Mouse (Mus musculus): Measurements from ENCODE around the gene Rasa4.
"Not testable (repeated sequence)": the region's sequence is repeated elsewhere in the genome, so short reads cannot be mapped to it uniquely, and the experiment has no call there.

Gene Rasa4

DNA sequence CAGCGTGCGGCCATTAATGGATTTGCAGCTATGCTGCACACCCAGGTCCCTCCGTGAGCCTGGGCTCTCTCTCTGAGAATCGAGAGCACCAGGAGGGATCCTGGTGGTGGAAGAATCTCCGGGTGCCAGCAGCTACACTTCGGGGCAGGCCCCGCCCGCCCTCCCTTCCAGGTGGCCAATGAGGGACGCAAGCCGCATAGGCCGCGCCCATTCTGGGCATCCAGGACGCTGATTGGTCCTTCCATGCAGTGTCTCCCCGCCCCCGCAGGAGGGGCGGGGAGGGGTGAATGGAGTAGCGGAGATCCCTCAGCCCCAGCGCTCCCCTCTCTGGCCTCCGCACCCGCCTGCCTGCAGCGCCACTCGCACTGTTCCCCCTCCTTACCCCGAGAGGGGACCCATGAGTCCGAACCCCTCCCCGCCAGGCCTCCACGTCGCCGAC, at the start of gene Rasa4:
TSS of gene Rasa4 (plus strand) at position 248 of the 439 bp plus-strand sequence.
- peak; percentile 79 for DNase-seq (ENCODE audit: low spot score)

DNA sequence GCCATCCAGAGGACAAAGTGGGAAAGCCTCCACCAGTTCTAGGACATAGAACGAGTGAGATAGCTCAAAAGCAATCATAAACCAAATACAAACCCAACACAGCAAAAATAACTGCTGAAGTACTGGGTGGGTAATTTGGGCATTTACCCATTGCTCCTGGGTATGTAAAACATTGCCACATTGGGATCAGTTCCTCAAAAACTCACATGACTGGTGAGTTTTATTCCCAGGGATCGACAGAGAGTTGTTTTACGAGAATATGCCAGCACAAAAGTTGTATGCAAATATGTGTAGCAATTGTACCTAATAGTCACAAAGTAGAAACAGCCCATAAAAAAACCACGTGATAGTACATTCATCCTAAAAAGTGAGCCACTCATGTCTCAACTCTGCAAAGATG, 48.8 kb upstream of the Rasa4 start:
- no peak for DNase-seq (ENCODE audit: low spot score)

DNA sequence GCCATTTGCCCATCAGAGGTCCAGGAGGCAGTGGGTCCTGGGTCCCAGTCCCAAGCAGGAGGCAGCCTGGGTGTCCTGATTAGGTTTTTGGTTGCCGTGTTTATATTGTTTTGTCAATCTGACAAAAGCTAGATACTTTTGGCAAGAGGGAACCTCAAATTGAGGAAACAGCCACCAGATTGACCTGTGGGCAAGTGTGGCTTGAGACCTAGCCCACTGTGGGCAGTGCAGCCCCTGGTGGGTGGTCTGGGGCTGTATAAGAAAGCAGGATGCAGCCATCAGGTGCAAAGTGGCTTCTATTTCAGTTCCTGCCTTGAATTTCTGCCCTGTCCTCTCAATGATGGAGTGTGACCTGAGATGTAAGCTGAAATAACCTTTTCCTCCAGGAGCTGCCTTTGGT, 48.4 kb upstream of the Rasa4 start:
- DNase-seq (ENCODE audit: low spot score), result no peak

DNA sequence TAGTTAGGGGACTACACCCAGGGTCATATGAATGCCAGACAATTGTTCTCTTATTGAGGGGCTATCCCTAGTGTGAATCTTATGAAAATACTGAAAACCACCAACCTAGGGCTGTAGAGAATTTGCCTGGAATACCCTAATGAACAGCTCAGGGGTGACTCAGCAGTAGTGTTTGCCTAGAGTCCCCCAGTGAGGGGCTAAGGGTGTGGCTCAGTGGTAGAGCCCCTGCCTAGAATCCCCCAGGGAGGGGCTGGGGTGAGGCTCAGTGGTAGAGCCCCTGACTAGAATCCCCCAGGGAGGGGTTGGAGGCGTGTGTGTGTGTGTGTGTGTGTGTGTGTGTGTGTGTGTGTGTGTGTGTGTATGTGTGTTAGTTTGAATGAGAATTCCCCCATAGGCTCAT, 47.0 kb upstream of the Rasa4 start:
- DNase-seq (ENCODE audit: low spot score), result no peak

DNA sequence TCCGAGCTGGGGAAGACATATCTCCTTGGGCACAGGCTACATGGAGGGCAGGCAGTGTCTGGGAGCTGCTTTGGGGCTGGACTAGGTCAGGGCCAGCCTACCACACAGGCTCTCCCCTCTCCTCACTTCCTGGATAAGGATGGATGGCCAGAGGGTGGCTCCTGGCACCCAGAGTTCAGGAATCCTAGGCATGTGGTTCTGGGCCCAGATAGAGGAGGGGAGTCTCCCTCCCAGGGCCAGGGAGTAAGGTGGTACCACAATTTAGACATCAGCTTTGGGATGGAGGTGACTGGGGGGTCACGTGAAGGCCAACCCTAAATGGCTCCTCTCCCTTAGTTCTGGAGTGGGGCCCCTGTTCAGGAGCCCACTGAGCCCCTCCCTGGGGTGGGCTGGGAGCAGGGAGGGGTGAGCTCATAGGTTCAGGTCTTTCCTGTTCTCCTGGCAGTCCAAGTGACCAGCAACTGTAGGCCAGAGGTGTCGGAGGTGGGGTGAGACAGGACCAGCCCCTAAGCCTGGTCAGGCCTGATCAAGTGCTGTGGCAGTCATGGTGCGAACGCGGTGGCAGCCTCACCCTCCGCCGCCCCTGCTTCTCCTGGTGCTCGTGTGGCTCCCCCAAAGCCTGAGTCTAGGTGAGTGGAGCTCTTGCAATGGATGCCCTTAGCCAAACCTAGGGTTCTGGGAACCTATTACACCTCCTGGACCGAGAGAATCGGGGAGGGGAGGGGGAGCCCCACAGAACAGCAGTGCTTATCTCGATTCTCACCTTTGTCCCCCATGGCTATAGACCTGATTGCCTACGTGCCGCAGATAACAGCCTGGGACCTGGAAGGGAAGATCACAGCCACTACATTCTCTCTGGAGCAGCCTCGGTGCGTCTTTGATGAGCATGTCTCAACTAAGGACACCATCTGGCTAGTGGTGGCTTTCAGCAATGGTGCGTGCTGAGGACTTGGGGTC, 45.2 kb upstream of the Rasa4 start, which contains the start of gene Upk3b:
TSS of gene Upk3b (plus strand) at position 239 of the 957 bp plus-strand sequence.
- no peak for DNase-seq (ENCODE audit: low spot score)

DNA sequence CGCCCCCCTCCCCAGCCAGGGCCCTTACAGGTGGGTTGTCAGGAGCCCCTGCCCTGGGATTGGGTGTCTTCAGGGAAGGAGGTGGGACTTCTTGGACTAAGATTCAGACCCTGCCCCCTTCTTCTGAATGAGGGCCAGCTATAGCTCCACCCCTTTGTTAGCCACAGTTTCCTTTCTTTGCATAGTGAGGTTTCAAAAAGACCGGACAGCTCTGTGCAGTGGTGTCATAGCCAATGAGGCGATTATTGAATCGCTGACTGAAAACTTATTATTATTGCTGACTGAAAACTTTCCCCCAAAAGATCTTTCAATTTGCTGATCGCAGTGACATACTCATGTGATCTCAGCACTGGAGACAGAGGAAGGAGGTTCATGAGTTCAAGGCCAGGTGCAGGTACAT, 43.5 kb upstream of the Rasa4 start:
- no peak for DNase-seq (ENCODE audit: low spot score)

DNA sequence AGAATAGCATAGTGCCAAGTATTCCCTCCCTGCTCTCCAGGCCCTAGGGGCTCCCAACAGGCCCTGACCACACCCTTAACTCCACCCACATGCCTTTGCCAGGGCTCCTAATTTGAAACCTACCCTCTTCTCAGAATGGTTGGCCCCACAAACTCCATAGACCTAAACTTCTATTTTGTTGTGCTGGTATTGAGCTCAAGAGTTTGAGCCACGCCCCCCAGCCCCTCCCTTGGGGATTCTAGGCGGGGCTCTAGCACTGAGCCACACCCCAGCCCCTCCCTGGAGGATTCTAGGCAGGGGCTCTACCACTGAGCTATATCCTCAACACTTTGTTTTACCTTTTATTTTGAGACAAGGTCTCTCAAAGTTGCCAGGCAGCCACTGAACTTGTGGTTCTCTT, 42.5 kb upstream of the Rasa4 start:
- DNase-seq (ENCODE audit: low spot score), result no peak

DNA sequence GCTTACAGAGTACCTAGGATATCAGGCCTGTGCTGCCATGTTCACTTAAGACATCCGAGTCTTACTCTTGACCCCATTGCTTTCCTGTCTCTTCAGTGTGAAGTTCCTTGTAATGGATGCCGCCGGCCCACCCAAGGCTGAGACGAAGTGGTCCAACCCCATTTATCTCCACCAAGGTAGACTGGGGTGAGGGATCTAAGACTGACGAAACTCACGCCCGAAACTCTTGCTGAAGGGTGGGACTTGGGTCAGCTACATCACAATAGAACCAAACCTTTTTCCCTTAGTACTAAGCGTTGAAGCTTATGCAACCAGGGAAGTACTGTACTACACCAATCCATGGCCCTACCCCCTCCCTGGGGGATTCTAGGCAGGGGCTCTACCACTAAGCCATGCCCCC, 42.0 kb upstream of the Rasa4 start:
- no peak for DNase-seq (ENCODE audit: low spot score)

DNA sequence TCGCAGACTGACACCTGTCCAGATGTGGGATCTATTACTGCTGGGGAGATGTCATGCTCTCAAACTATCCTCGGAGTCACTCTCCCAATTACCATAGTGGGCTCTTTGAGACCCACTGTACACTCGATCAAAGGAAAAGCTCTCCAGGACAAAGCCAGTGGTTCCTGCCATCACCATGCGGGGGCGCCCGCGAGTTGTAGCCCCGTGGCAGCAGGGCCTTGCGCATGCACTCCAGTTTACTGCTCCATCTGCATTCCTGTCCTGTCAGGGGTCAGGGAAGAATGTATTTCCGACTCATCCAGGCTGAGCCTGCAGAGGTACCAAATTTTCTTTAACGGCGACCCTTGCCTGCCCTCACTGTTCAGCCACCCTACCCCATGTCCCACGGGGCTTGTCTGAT, 38.9 kb upstream of the Rasa4 start:
- peak; percentile 58 for DNase-seq (ENCODE audit: low spot score)

DNA sequence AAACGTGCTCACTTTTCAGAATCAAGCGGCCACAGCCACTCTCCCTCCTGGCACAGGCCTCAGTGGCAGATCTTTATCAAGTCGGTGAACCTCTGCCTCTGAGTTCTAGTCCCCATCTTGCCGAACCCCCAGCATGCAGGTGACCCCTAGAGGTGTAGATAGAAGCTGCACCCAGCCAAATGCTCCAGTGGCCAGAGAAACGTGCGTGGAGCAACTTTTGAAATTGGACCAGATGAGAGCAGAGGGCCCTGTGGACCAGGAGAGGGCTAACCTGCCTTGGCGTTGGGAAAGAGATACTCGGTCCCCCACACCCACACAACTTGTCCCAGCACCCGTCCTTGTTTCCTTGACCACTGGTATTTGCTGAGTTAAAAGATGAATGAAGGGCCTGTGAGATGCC, 38.3 kb upstream of the Rasa4 start:
- DNase-seq (ENCODE audit: low spot score), result no peak

DNA sequence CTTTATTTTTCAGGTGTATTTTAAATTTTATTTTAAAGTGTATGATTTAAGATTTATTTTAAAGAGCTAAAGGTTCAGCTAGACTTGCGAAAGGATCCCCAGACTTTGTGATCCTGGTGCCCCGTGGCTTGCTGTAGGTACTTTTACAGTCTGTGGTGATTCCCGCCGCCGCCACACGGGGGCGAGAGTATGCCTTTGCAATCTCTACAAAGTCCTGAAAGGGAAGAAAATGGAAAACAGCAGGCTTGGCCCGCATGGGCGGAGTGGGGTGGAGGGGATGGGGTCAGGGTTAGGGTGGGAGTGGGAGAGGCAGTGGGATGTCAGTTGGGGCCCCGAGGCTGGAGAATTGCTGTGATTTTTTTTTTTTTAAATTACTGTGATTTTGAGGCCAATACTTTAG, 37.7 kb upstream of the Rasa4 start:
- DNase-seq (ENCODE audit: low spot score), result peak; percentile 90

DNA sequence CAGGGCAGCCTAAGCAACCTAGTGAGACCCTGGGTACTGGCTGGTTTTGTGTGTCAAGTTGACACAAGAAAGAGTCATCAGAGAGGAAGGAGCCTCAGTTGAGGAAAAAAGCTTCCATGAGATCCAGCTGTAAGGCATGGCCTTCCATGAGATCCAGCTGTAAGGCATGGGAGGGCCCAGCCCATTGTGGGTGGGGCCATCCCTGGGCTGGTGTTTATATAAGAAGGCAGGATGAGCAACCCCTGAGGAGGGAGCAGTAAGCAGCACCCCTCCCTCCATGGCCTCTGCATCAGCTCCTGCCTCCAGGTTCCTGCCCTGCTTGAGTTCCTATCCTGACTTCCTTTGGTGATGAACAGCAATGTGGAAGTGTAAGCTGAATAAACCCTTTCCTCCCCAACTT, 35.2 kb upstream of the Rasa4 start:
- DNase-seq (ENCODE audit: low spot score), result not testable (repeated sequence)

DNA sequence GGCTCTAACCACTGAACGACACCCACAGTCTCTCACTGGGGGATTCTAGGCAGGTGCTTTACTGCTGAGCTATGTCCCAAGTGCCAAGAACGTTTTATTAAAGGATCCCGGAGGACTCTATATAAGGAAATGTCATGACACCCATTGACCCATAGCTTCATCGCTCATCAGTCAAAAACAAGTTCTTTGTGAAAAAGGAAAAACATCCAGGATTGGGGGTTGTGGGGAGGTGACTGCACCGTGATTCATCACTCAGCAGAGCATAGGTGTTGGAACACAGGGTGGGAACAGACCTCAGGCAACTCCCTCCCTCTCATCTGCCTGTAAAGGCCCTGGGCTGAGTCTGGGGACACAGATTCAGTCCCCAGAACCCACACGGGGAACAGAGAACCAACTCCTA, 33.8 kb upstream of the Rasa4 start:
- DNase-seq (ENCODE audit: low spot score), result no peak

DNA sequence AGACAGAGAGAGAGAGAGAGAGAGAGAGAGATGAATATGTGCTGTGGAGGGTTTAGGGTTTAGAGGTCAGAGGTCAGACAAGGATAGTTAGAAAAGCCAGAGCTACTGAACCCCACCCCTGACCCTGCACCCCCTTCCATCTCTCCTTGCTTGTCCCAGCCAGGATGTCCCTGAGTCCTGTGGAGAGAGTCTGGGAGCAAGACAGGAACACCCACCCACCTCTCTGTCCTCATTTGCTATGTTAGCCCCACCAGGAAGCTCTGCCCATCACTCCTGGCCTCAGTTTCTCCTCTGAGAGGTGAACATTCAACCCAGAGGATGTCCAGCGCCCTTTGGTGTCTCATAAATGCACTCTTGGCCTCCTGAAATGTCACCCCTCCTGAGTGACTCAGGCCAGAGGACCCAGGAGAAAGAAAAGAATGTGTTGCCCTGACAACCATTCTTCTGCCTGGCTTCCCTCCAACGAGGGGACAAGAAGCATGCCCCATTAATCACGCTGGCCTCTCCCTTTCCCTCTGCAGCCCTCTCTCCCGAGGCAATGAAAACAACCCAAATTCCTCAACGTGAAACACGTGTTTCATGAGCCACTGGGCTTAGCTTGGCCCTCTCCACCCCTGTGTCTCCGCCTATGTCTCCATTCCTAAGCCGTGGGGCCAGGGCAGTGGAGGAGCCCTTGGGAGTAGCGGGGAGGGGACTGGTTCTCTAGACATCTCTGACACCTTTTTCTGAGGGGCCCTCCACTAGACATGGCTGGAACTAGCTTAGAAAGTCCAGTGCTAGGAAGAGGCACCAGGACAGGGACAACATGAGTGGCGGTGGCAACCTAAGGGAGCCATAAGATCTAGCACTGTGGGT, 32.3 kb upstream of the Rasa4 start:
- peak; percentile 64 for DNase-seq (ENCODE audit: low spot score)

DNA sequence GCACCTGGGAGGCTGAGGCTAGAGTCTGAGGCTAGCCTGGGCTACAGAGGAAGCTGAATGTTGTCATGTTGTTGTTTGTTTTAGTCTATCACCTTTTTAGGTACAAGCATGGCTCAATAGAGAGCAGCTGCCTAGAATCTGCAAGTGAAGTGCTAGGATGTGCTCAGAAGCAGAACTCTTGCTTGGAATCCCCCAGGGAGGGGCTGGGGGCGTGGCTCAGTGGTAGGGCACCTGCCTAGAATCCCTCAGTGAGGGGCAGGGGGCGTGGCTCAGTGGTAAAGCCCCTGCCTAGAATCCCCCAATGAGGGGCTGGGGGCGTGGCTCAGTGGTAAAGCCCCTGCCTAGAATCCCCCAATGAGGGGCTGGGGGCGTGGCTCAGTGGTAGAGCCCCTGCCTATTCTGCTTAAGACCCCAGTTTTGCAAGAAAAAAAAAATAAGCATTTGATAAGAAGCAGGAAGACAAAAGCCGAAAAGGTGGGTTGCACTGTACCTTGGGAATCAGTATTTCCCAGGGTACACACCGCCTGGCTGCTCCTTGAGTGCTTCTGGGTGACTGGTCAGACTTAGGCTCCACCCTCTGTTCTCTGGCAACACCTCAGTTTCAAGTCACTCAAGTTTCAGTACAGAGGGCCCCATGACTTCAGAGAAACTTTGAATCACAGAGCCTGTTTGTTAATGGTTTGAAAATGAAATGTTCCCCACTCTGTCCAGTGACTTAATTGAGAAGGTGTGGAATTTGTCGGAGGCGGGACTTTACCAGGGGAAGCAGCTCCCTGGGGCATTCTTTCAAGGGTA, 30.7 kb upstream of the Rasa4 start:
- DNase-seq (ENCODE audit: low spot score), result no peak

DNA sequence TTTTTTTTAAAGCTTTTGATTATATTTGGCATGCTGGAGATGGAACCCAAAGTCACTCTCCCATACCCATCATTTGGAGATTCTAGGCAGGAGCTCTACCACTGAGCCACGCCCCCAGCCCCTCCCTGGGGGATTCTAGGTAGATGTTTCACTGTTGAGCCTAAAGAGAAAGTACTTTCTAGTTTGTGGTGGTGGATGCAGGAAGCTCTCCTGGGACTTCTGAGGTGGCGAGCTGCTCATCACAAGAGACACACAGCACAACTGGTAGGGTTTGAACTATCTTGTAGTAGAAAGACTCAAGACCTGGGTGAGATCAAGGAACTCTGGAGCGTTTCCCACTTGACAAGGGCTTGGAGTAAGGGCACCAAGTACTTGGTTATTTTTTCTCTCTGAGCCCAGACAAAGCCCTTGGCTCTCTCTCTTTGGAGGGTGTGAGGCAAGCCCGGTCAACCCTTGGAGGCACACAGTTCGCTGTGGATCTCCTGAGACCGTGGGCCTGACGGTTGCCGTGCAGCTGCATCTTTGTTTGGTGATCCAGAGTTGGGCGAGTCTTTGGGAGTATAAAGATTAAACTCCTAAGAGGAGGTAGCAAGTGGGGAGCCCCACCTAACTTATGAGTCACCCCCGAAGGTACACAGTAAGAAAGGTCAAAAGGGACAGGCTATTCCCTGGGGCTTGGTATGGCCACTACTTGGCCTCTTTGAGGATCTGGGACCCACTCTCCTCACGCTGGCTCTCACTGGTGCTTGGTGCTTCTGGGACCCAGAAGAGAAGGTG, 29.2 kb upstream of the Rasa4 start, which contains the start of gene Upk3bl:
TSS of gene Upk3bl (plus strand) at position 192 of the 777 bp plus-strand sequence.
- no peak for DNase-seq (ENCODE audit: low spot score)

DNA sequence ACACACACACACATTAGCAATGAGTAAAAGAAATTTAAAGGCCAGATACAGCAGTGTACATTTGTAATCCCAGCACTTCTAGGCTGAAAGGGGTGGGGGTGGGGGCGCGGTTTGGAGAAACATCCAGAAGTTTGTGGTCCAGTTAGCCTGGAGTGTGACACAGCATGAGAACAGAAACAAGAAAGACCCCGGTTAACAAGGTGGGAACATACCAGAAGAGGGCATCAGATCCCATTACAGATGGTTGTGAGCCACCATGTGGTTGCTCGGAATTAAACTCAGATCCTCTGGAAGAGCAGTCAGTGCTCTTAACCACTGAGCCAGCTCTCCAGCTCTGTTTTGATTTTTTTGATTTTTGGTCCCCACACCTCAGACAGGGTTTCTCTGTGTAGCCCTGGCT, 27.7 kb upstream of the Rasa4 start:
- no peak for DNase-seq (ENCODE audit: low spot score)

DNA sequence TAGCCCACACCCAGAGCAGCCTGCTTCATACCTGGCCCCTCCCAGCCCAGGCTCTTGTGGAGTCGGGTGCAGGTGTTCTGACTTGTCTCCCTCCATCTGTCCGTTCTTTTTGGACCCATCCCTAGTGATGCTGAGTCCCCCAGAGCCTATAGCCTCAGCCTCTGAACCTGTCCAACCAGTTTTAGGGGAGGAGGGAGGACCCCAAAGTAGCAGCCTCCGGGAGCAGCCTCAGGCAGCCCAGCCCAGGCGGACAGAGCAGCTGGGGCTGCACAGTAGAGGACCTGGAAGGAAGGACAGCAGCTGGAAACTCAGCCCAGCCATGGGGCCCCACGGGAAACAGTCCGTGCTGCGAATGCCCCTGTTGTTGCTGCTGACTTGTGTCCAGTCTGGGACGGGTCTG, 26.6 kb upstream of the Rasa4 start:
- DNase-seq (ENCODE audit: low spot score), result no peak

DNA sequence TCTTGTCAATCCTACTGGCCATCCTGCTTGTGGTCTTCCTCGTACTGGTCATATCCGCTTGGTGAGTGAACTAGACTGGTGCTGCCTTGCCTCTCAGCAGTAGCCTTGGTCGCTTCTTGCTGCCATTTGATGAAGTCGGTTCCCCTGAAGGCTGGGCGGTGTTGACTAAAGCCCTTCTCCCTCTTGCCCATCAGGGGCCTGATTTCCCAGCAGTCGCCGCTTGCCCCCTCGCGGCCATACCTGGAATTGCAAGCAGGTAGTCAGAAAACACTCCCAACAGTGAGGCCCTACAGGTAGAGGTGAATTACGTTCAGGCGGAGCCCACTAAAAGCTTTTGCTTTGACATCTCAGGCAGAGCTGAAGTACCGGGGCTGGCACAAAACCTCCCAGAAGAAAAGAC, 22.1 kb upstream of the Rasa4 start:
- DNase-seq (ENCODE audit: low spot score), result peak; percentile 84

DNA sequence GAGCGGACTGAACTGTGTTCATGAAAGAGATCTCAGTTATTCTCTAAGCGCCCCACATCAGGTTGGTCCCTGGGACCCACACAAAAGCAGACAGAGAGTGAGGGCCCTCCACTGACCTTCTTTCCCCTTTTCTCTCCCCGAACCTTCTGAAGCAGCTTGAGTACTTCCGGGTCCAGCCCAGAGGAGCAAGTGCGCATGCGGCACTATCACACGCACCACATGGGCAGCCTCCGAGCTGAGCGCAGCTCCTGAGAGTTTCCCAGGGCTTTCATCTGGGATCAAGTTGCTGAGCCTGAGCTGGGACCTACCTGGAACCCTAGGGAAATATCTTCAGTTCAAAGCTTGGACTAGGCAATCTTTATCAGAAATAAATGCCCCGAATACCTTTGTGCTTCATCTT, 19.8 kb upstream of the Rasa4 start:
- no peak for DNase-seq (ENCODE audit: low spot score)
